Mouse (Mus musculus): ENCODE results near the gene Gpr4. TPM values are rescaled to one million over a fixed set of nuclear protein-coding genes. Genes with fewer than 3 reads are reported as not detected.

The Gpr4 gene
- total and polyA plus RNA-seq, 3 experiments = 0.04 to 0.31 TPM; not detected in 1

Other genes starting within 250 kb of the Gpr4 start
Only the 20 nearest of the 27 such genes appear.
- 129 and 141 TPM in 2 replicates for gene Sympk, start 188.2 kb upstream of the Gpr4 start, total RNA-seq (2012; rRNA removed)
- gene Sympk, start 188.2 kb upstream of the Gpr4 start, total RNA-seq (2014; rRNA removed) = 42.0 and 43.7 TPM in 2 replicates
- gene Sympk, start 188.2 kb upstream of the Gpr4 start, polyA plus RNA-seq (2012; ENCODE audit: insufficient read length, low read depth) = 97.4 and 111 TPM in 2 replicates
- gene Rsph6a, start 157.8 kb upstream of the Gpr4 start, total RNA-seq (2012; rRNA removed) = 0.17 and 0.25 TPM in 2 replicates
- gene Rsph6a, start 157.8 kb upstream of the Gpr4 start, total RNA-seq (2014; rRNA removed) = not detected in 2 replicates
- gene Rsph6a, start 157.8 kb upstream of the Gpr4 start, polyA plus RNA-seq (2012; ENCODE audit: insufficient read length, low read depth) = not detected in 2 replicates
- gene Dmwd, start 136.3 kb upstream of the Gpr4 start, total RNA-seq (2012; rRNA removed) = not detected in 2 replicates
- not detected in 2 replicates for gene Dmwd, start 136.3 kb upstream of the Gpr4 start, total RNA-seq (2014; rRNA removed)
- not detected in 2 replicates for gene Dmwd, start 136.3 kb upstream of the Gpr4 start, polyA plus RNA-seq (2012; ENCODE audit: insufficient read length, low read depth)
- 0.17 and 0.30 TPM in 2 replicates for gene Dmpk, start 128.7 kb upstream of the Gpr4 start, total RNA-seq (2012; rRNA removed)
- 0.36 TPM in 1 of 2 replicates, not detected in the other for gene Dmpk, start 128.7 kb upstream of the Gpr4 start, total RNA-seq (2014; rRNA removed)
- gene Dmpk, start 128.7 kb upstream of the Gpr4 start, polyA plus RNA-seq (2012; ENCODE audit: insufficient read length, low read depth) = 0.27 and 0.56 TPM in 2 replicates
- 1.3 and 1.8 TPM in 2 replicates for gene Six5, start 117.9 kb upstream of the Gpr4 start, total RNA-seq (2012; rRNA removed)
- gene Six5, start 117.9 kb upstream of the Gpr4 start, total RNA-seq (2014; rRNA removed) = 0.16 TPM in 2 replicates
- 0.25 and 0.33 TPM in 2 replicates for gene Six5, start 117.9 kb upstream of the Gpr4 start, polyA plus RNA-seq (2012; ENCODE audit: insufficient read length, low read depth)
- 0.08 TPM in 1 of 2 replicates, not detected in the other for gene Gm4969, start 94.2 kb upstream of the Gpr4 start, total RNA-seq (2012; rRNA removed)
- gene Gm4969, start 94.2 kb upstream of the Gpr4 start, total RNA-seq (2014; rRNA removed) = not detected in 2 replicates
- gene Gm4969, start 94.2 kb upstream of the Gpr4 start, polyA plus RNA-seq (2012; ENCODE audit: insufficient read length, low read depth) = not detected in 2 replicates
- 11.6 and 12.5 TPM in 2 replicates for gene Fbxo46, start 92.7 kb upstream of the Gpr4 start, total RNA-seq (2012; rRNA removed)
- gene Fbxo46, start 92.7 kb upstream of the Gpr4 start, total RNA-seq (2014; rRNA removed) = 3.5 and 4.0 TPM in 2 replicates
- gene Fbxo46, start 92.7 kb upstream of the Gpr4 start, polyA plus RNA-seq (2012; ENCODE audit: insufficient read length, low read depth) = 4.8 and 6.1 TPM in 2 replicates
- 9.3 and 9.8 TPM in 2 replicates for gene Qpctl, start 63.2 kb upstream of the Gpr4 start, total RNA-seq (2012; rRNA removed)
- gene Qpctl, start 63.2 kb upstream of the Gpr4 start, total RNA-seq (2014; rRNA removed) = 5.1 and 5.2 TPM in 2 replicates
- gene Qpctl, start 63.2 kb upstream of the Gpr4 start, polyA plus RNA-seq (2012; ENCODE audit: insufficient read length, low read depth) = 9.2 and 9.6 TPM in 2 replicates
- 348 and 408 TPM in 2 replicates for gene Snrpd2, start 62.8 kb upstream of the Gpr4 start, total RNA-seq (2012; rRNA removed)
- gene Snrpd2, start 62.8 kb upstream of the Gpr4 start, total RNA-seq (2014; rRNA removed) = 178 and 213 TPM in 2 replicates
- 177 and 193 TPM in 2 replicates for gene Snrpd2, start 62.8 kb upstream of the Gpr4 start, polyA plus RNA-seq (2012; ENCODE audit: insufficient read length, low read depth)
- gene Gipr, start 46.4 kb upstream of the Gpr4 start, total RNA-seq (2012; rRNA removed) = 0.04 TPM in 1 of 2 replicates, not detected in the other
- not detected in 2 replicates for gene Gipr, start 46.4 kb upstream of the Gpr4 start, total RNA-seq (2014; rRNA removed)
- gene Gipr, start 46.4 kb upstream of the Gpr4 start, polyA plus RNA-seq (2012; ENCODE audit: insufficient read length, low read depth) = 0.11 and 0.12 TPM in 2 replicates
- gene Eml2, start 36.1 kb upstream of the Gpr4 start, total RNA-seq (2012; rRNA removed) = 32.4 and 52.4 TPM in 2 replicates
- 12.3 and 15.6 TPM in 2 replicates for gene Eml2, start 36.1 kb upstream of the Gpr4 start, total RNA-seq (2014; rRNA removed)
- gene Eml2, start 36.1 kb upstream of the Gpr4 start, polyA plus RNA-seq (2012; ENCODE audit: insufficient read length, low read depth) = 29.1 and 30.8 TPM in 2 replicates
- gene Opa3, start 15.8 kb downstream of the Gpr4 start, total RNA-seq (2012; rRNA removed) = 11.9 and 15.7 TPM in 2 replicates
- gene Opa3, start 15.8 kb downstream of the Gpr4 start, total RNA-seq (2014; rRNA removed) = 8.6 and 9.4 TPM in 2 replicates
- 20.0 and 21.2 TPM in 2 replicates for gene Opa3, start 15.8 kb downstream of the Gpr4 start, polyA plus RNA-seq (2012; ENCODE audit: insufficient read length, low read depth)
- 109 and 114 TPM in 2 replicates for gene Vasp, start 59.3 kb downstream of the Gpr4 start, total RNA-seq (2012; rRNA removed)
- gene Vasp, start 59.3 kb downstream of the Gpr4 start, total RNA-seq (2014; rRNA removed) = 122 and 125 TPM in 2 replicates
- 191 and 240 TPM in 2 replicates for gene Vasp, start 59.3 kb downstream of the Gpr4 start, polyA plus RNA-seq (2012; ENCODE audit: insufficient read length, low read depth)
- gene Ppm1n, start 67.5 kb downstream of the Gpr4 start, total RNA-seq (2012; rRNA removed) = not detected in 2 replicates
- gene Ppm1n, start 67.5 kb downstream of the Gpr4 start, total RNA-seq (2014; rRNA removed) = not detected in 2 replicates
- not detected in 2 replicates for gene Ppm1n, start 67.5 kb downstream of the Gpr4 start, polyA plus RNA-seq (2012; ENCODE audit: insufficient read length, low read depth)
- 0.72 and 1.0 TPM in 2 replicates for gene Rtn2, start 70.1 kb downstream of the Gpr4 start, total RNA-seq (2012; rRNA removed)
- 0.43 and 0.56 TPM in 2 replicates for gene Rtn2, start 70.1 kb downstream of the Gpr4 start, total RNA-seq (2014; rRNA removed)
- 0.76 and 0.80 TPM in 2 replicates for gene Rtn2, start 70.1 kb downstream of the Gpr4 start, polyA plus RNA-seq (2012; ENCODE audit: insufficient read length, low read depth)
- 0.08 and 0.13 TPM in 2 replicates for gene Fosb, start 97.5 kb downstream of the Gpr4 start, total RNA-seq (2012; rRNA removed)
- not detected in 2 replicates for gene Fosb, start 97.5 kb downstream of the Gpr4 start, total RNA-seq (2014; rRNA removed)
- 0.27 and 0.56 TPM in 2 replicates for gene Fosb, start 97.5 kb downstream of the Gpr4 start, polyA plus RNA-seq (2012; ENCODE audit: insufficient read length, low read depth)
- 27.7 and 31.1 TPM in 2 replicates for gene Ercc1, start 132.2 kb downstream of the Gpr4 start, total RNA-seq (2012; rRNA removed)
- gene Ercc1, start 132.2 kb downstream of the Gpr4 start, total RNA-seq (2014; rRNA removed) = 25.3 and 26.9 TPM in 2 replicates
- 28.2 and 29.8 TPM in 2 replicates for gene Ercc1, start 132.2 kb downstream of the Gpr4 start, polyA plus RNA-seq (2012; ENCODE audit: insufficient read length, low read depth)
- 22.6 and 33.2 TPM in 2 replicates for gene Cd3eap, start 146.9 kb downstream of the Gpr4 start, total RNA-seq (2012; rRNA removed)
- gene Cd3eap, start 146.9 kb downstream of the Gpr4 start, total RNA-seq (2014; rRNA removed) = 14.4 and 15.9 TPM in 2 replicates
- gene Cd3eap, start 146.9 kb downstream of the Gpr4 start, polyA plus RNA-seq (2012; ENCODE audit: insufficient read length, low read depth) = 36.8 and 36.9 TPM in 2 replicates
- 0.42 and 0.68 TPM in 2 replicates for gene Ppp1r13l, start 147.2 kb downstream of the Gpr4 start, total RNA-seq (2012; rRNA removed)
- 0.11 TPM in 1 of 2 replicates, not detected in the other for gene Ppp1r13l, start 147.2 kb downstream of the Gpr4 start, total RNA-seq (2014; rRNA removed)
- 1.3 and 1.4 TPM in 2 replicates for gene Ppp1r13l, start 147.2 kb downstream of the Gpr4 start, polyA plus RNA-seq (2012; ENCODE audit: insufficient read length, low read depth)
- gene Ercc2, start 169.5 kb downstream of the Gpr4 start, total RNA-seq (2012; rRNA removed) = 40.6 and 43.8 TPM in 2 replicates
- 29.0 and 30.0 TPM in 2 replicates for gene Ercc2, start 169.5 kb downstream of the Gpr4 start, total RNA-seq (2014; rRNA removed)
- gene Ercc2, start 169.5 kb downstream of the Gpr4 start, polyA plus RNA-seq (2012; ENCODE audit: insufficient read length, low read depth) = 31.7 and 33.5 TPM in 2 replicates

Measured in CH12.LX (cell line).